Mouse (Mus musculus): ENCODE measurements at regions not wholly inside any gene's neighbourhood (a gene's known extent, or its start where the extent isn't known, plus 50 kb on each side); places are given as distances from the start of the nearest gene placed in this dataset.
A peak's percentile ranks its signal among the peaks of the same experiment; 100 is the strongest.

- WGBS, result 54% methylated on average over 4 of the region's 4 CpGs
- no peak for DNase-seq
- no peak overlapping the region for H3K4me3 ChIP-seq (replicated peaks; ENCODE audit: extremely low read depth, low read depth, low read length)
- no peaks in the 10 kb centered on the region; the same call in none of the 2 replicates for H3K4me1 ChIP-seq (ENCODE audit: control insufficient read depth, insufficient read depth, low read length)
- TF ChIP-seq CTCF (IDR thresholded peaks at IDR 0.05; ENCODE audit: insufficient read depth, low read length) (no peak), POLR2A (IDR thresholded peaks at IDR 0.05; ENCODE audit: borderline replicate concordance, extremely low read depth, low read depth, low read length) (no peak)
Observed at GRCm38 (mm10) chr8:109109390-109109789, 384.4 kb upstream of the Pmfbp1 start.

DNA sequence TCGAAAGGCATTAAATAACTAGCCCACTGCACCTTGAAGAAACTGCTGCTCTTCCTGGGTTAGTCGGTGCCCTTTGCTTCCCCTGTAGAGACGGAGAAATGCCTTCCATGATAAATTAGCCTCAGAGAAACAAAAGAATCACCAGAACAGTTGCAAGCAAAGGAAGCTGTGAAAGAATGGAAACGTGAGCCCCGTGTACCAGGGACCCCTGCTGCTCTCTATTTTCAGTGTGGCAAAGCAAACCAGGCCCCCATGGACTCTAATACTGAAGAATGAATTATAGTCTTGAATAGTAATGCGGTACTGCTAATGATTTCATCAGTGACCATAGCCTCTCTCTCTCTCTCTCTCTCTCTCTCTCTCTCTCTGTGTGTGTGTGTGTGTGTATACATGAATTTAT, 372.1 kb upstream of the Pmfbp1 start:
- no peak for DNase-seq
- Histone ChIP-seq H3K4me3 (replicated peaks; ENCODE audit: extremely low read depth, low read depth, low read length) (no peak overlapping the region), H3K4me1 (ENCODE audit: control insufficient read depth, insufficient read depth, low read length) (no peaks in the 10 kb centered on the region)
- no peak for TF ChIP-seq CTCF (IDR thresholded peaks at IDR 0.05; ENCODE audit: insufficient read depth, low read length)
- no peak for TF ChIP-seq POLR2A (IDR thresholded peaks at IDR 0.05; ENCODE audit: borderline replicate concordance, extremely low read depth, low read depth, low read length)
- 50% methylated on average over 6 of the region's 6 CpGs for WGBS

GRCm38 (mm10) chr8:109142495-109143158, 351.2 kb upstream of the Pmfbp1 start:
- DNase-seq, result no peak
- Histone ChIP-seq H3K4me3 (replicated peaks; ENCODE audit: extremely low read depth, low read depth, low read length) (no peak overlapping the region), H3K4me1 (ENCODE audit: control insufficient read depth, insufficient read depth, low read length) (no peaks in the 10 kb centered on the region)
- TF ChIP-seq POLR2A (IDR thresholded peaks at IDR 0.05; ENCODE audit: borderline replicate concordance, extremely low read depth, low read depth, low read length), result no peak
- no peak for TF ChIP-seq CTCF (IDR thresholded peaks at IDR 0.05; ENCODE audit: insufficient read depth, low read length)
- 69% methylated on average over 8 of the region's 8 CpGs for WGBS

- 48% methylated on average over 4 of the region's 4 CpGs for WGBS
- TF ChIP-seq CTCF (IDR thresholded peaks at IDR 0.05; ENCODE audit: insufficient read depth, low read length) (no peak), POLR2A (IDR thresholded peaks at IDR 0.05; ENCODE audit: borderline replicate concordance, extremely low read depth, low read depth, low read length) (no peak)
- H3K4me1 ChIP-seq (ENCODE audit: control insufficient read depth, insufficient read depth, low read length), result no peaks in the 10 kb centered on the region
- no peak for DNase-seq
- H3K4me3 ChIP-seq (replicated peaks; ENCODE audit: extremely low read depth, low read depth, low read length), result no peak overlapping the region
Observed at GRCm38 (mm10) chr8:109151711-109152110, 342.1 kb upstream of the Pmfbp1 start.

DNA sequence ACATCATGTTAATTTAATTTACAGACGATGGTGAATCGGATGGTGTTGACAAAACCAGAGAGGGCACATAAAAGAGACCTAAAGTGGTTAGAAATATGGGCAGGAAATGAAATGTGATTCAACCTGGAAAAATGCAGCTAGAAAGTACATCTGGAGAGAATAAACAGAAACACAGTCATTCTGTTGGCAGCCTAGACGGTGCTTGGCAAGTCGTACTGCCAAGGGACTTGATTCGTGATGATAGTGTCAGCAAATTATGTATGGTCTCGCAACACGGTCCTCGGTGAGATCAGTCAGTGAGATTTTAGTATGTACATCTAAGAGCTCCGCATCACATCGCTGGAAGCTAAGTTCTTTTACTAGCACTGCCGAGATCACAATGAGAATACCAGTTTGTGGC, 338.3 kb upstream of the Pmfbp1 start:
- 49% methylated on average over 11 of the region's 11 CpGs for WGBS
- no peak for TF ChIP-seq CTCF (IDR thresholded peaks at IDR 0.05; ENCODE audit: insufficient read depth, low read length)
- H3K4me3 ChIP-seq (replicated peaks; ENCODE audit: extremely low read depth, low read depth, low read length), result no peak overlapping the region
- no peaks in the 10 kb centered on the region for H3K4me1 ChIP-seq (ENCODE audit: control insufficient read depth, insufficient read depth, low read length)
- no peak for DNase-seq

DNA sequence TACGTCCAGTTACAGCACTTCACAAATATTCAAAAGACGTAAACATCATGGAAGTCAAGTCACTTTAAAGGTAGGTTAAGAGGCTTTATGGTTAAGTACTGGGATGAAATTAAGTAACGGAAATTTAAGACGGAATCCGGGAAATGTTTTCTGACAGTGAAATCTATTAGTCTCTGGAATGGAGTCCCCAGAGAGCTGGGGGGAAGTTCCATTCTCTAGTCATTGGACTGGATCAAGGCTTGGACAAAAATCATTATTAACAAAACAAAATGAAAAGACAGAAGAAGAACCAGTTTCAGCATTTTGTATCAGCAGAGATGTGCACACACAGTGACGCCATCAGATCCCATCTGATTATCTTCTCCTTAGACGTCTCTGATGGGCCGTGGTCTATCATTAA, 337.8 kb upstream of the Pmfbp1 start:
- no peak for TF ChIP-seq CTCF (IDR thresholded peaks at IDR 0.05; ENCODE audit: insufficient read depth, low read length)
- TF ChIP-seq POLR2A (IDR thresholded peaks at IDR 0.05; ENCODE audit: borderline replicate concordance, extremely low read depth, low read depth, low read length), result no peak
- DNase-seq, result no peak
- WGBS, result 80% methylated on average over 8 of the region's 8 CpGs

DNA sequence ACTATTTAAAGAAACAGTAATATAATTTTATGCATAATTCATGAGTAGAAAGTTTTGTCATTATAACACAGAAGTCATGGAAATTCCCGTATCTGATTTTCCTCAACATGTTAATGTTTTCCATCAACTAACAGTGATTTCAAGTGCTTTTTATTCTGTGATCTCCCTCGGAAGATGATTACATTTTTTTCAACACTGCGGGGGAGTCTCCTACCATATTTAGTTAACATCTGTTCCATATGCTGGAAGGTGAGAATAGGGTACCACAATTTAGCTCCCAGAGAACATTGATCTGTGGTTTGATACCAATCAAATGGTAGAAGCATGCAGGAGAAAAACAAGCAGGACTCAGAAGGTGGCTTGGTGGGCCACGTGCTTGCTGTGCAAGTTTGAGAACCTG, 321.1 kb upstream of the Pmfbp1 start:
- Histone ChIP-seq H3K4me1 (ENCODE audit: control insufficient read depth, insufficient read depth, low read length) (no peaks in the 10 kb centered on the region), H3K4me3 (replicated peaks; ENCODE audit: extremely low read depth, low read depth, low read length) (no peak overlapping the region)
- no peak for TF ChIP-seq CTCF (IDR thresholded peaks at IDR 0.05; ENCODE audit: insufficient read depth, low read length)
- TF ChIP-seq POLR2A (IDR thresholded peaks at IDR 0.05; ENCODE audit: borderline replicate concordance, extremely low read depth, low read depth, low read length), result no peak
- DNase-seq, result no peak
- 84% methylated on average over 4 of the region's 4 CpGs for WGBS

More for the DNA sequence above, 337.8 kb upstream of the Pmfbp1 start:
- no peaks in the 10 kb centered on the region for H3K4me1 ChIP-seq (ENCODE audit: control insufficient read depth, insufficient read depth, low read length)
- no peak overlapping the region for H3K4me3 ChIP-seq (replicated peaks; ENCODE audit: extremely low read depth, low read depth, low read length)

GRCm38 (mm10) chr8:109185558-109186198, 308.1 kb upstream of the Pmfbp1 start:
- WGBS, result 20% methylated on average over 10 of the region's 10 CpGs
- peak overlapping the region; percentile 56 for H3K4me3 ChIP-seq (replicated peaks; ENCODE audit: extremely low read depth, low read depth, low read length)
- peaks cover 5% of the 10 kb centered on the region; the same call in 1 of the 2 replicates for H3K4me1 ChIP-seq (ENCODE audit: control insufficient read depth, insufficient read depth, low read length)
- peak; percentile 41 for DNase-seq
- no peak for TF ChIP-seq POLR2A (IDR thresholded peaks at IDR 0.05; ENCODE audit: borderline replicate concordance, extremely low read depth, low read depth, low read length)
- TF ChIP-seq CTCF (IDR thresholded peaks at IDR 0.05; ENCODE audit: insufficient read depth, low read length), result peak; percentile 78

DNA sequence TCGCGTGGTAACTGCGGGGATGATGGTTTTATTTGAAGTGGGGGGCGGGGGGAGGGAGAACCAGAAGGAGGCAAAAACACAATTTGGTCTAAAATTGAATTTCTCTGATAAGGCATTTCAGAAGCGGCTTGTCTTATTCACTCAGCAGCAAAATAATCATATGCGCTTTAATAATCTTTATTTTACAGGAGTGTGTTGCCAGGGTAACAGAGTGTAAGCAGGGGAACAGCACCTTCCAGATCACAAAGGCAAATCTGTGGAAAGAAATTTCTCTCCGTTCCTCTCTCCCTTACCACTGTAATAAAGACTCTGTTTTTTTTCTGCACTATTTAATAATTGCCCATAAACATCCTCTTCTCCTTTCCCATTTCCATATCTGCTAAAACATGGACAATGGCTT, 306.2 kb upstream of the Pmfbp1 start:
- 73% methylated on average over 7 of the region's 7 CpGs for WGBS
- no peak for TF ChIP-seq POLR2A (IDR thresholded peaks at IDR 0.05; ENCODE audit: borderline replicate concordance, extremely low read depth, low read depth, low read length)
- no peak for TF ChIP-seq CTCF (IDR thresholded peaks at IDR 0.05; ENCODE audit: insufficient read depth, low read length)
- H3K4me3 ChIP-seq (replicated peaks; ENCODE audit: extremely low read depth, low read depth, low read length), result no peak overlapping the region
- DNase-seq, result no peak
- peaks cover 5% of the 10 kb centered on the region; the same call in 1 of the 2 replicates for H3K4me1 ChIP-seq (ENCODE audit: control insufficient read depth, insufficient read depth, low read length)

DNA sequence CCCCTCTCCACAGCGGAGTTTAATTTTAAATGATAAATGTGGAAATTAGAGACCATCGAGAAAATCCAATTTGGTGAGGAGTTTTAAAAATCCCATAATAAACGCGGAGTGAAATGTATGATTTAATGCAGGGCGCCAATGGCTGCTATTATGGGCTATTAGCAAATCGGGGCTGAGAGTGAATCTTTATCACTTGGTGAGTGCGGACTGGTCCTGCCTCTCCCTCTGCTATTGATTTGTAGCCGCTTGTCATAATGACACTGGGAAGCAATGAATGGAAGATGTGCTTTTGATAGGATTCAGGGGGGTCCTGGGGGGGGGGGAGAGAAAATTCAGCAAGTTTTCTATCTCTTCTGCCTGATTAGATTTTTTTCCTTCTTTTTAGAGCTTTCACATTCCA, 279.6 kb upstream of the Pmfbp1 start:
- Histone ChIP-seq H3K4me3 (replicated peaks; ENCODE audit: extremely low read depth, low read depth, low read length) (no peak overlapping the region), H3K4me1 (ENCODE audit: control insufficient read depth, insufficient read depth, low read length) (no peaks in the 10 kb centered on the region)
- TF ChIP-seq CTCF (IDR thresholded peaks at IDR 0.05; ENCODE audit: insufficient read depth, low read length), result no peak
- TF ChIP-seq POLR2A (IDR thresholded peaks at IDR 0.05; ENCODE audit: borderline replicate concordance, extremely low read depth, low read depth, low read length), result no peak
- DNase-seq, result no peak
- 90% methylated on average over 8 of the region's 8 CpGs for WGBS

All from lung, adult 2 months (tissue).